Mouse (Mus musculus) adipocyte (in vitro differentiated cells): ENCODE results near the gene Psmb11.
"Not testable (repeated sequence)": the region's sequence is repeated elsewhere in the genome, so short reads cannot be mapped to it uniquely, and the experiment has no call there.

Experiments used
- DNase-seq: peaks from one replicate; pipeline ENCODE4 v3.0.0-alpha.2; 2016; ENCODE audit warnings: low spot score

Psmb11 gene

GRCm38 (mm10) chr14:54603038-54603654, 18.1 kb upstream of the Psmb11 start:
- DNase-seq = peak; percentile 94

GRCm38 (mm10) chr14:54603686-54604085, 17.5 kb upstream of the Psmb11 start:
- no peak for DNase-seq

GRCm38 (mm10) chr14:54605752-54606321, 15.4 kb upstream of the Psmb11 start, which contains the start of gene 4931414P19Rik:
Gene 4931414P19Rik (minus strand): TSS chr14:54605993.
- peak; percentile 61 for DNase-seq

GRCm38 (mm10) chr14:54607226-54607625, 14.0 kb upstream of the Psmb11 start:
- no peak for DNase-seq

- DNase-seq = no peak
Measured at GRCm38 (mm10) chr14:54609245-54609644, 12.0 kb upstream of the Psmb11 start.

- no peak for DNase-seq
Measured at GRCm38 (mm10) chr14:54609962-54610361, 11.3 kb upstream of the Psmb11 start.

GRCm38 (mm10) chr14:54610648-54611047, 10.6 kb upstream of the Psmb11 start:
- no peak for DNase-seq

GRCm38 (mm10) chr14:54614130-54614529, 7.1 kb upstream of the Psmb11 start:
- DNase-seq = not testable (repeated sequence)

GRCm38 (mm10) chr14:54616226-54616825, 4.9 kb upstream of the Psmb11 start:
- peak; percentile 14 for DNase-seq

GRCm38 (mm10) chr14:54617152-54617896, 3.9 kb upstream of the Psmb11 start:
- peak; percentile 47 for DNase-seq

- DNase-seq = peak; percentile 87
Measured at GRCm38 (mm10) chr14:54617897-54618365, 3.3 kb upstream of the Psmb11 start, which contains the start of gene Psmb5. Gene Psmb5 (minus strand): TSS chr14:54618022.

- DNase-seq = no peak
Measured at GRCm38 (mm10) chr14:54623334-54623733, 2.1 kb downstream of the Psmb11 start.

GRCm38 (mm10) chr14:54624976-54625375, 3.7 kb downstream of the Psmb11 start:
- DNase-seq = no peak

- DNase-seq = no peak
Measured at GRCm38 (mm10) chr14:54628103-54628502, 6.9 kb downstream of the Psmb11 start.

- DNase-seq = no peak
Measured at GRCm38 (mm10) chr14:54629797-54630196, 8.6 kb downstream of the Psmb11 start.

- no peak for DNase-seq
Measured at GRCm38 (mm10) chr14:54630583-54631239, 9.5 kb downstream of the Psmb11 start.

- no peak for DNase-seq
Measured at GRCm38 (mm10) chr14:54631240-54631599, 10.0 kb downstream of the Psmb11 start.

GRCm38 (mm10) chr14:54632252-54632651, 11.0 kb downstream of the Psmb11 start:
- DNase-seq = no peak

- peak; percentile 29 for DNase-seq
Measured at GRCm38 (mm10) chr14:54634182-54634581, 12.9 kb downstream of the Psmb11 start.

GRCm38 (mm10) chr14:54636954-54637353, 15.7 kb downstream of the Psmb11 start:
- no peak for DNase-seq

- no peak for DNase-seq
Measured at GRCm38 (mm10) chr14:54638210-54638609, 17.0 kb downstream of the Psmb11 start.

- DNase-seq = no peak
Measured at GRCm38 (mm10) chr14:54640121-54640520, 18.9 kb downstream of the Psmb11 start.
